Mouse (Mus musculus) cerebellum, adult 11-12 months (tissue): ENCODE results near the gene Arl5c.

Experiments used
- DNase-seq: peaks from one replicate; pipeline ENCODE4 v3.0.0; 2022

The Arl5c gene

GRCm38 (mm10) chr11:98018858-98019641 lies 23.1 kb upstream of the Arl5c start:
- DNase-seq: no peak

GRCm38 (mm10) chr11:98018222-98018621 lies 22.2 kb upstream of the Arl5c start:
- no peak for DNase-seq

DNA sequence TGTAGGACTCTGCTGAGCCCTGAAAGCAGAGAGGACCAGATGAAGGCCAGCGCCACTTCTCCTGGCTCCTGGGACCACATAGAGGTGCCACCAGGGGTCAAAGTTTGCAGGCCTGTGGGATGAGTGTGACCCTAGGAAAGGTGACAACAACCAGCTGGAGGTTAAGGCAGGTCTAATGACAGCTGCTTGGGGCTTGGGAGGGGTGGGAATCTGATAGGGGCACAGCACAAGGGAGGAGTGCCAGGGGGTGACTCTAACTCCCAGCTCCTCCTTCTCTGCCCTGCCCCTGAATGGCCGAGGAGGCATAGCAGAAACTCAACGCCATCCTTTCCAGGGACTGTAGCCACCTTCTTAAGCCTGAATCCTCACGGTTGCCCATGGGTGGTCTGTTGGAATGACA lies 20.8 kb upstream of the Arl5c start:
- no peak for DNase-seq

DNA sequence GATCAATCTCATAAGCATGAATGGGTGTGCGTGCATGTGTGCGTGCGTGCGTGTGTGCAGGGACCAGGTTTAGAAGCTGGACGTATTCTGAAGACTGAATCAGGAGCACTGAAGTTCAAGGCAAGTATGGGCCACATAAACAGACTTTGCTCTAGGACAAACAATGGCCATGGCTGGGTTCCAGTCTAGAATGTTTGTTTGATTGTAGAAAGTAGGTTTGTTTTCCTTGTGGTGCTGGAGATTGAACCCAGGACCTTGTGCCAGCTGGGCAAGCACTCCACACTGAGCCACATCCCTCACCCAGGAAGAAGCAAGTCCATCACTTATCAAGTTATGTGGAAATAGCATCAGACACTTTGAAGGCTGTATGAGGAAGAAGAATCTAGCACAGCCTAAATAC lies 20.2 kb upstream of the Arl5c start:
- no peak for DNase-seq

- DNase-seq: no peak
Observed at GRCm38 (mm10) chr11:98012831-98013230, 16.9 kb upstream of the Arl5c start.

- no peak for DNase-seq
Observed at GRCm38 (mm10) chr11:98011716-98012115, 15.7 kb upstream of the Arl5c start.

DNA sequence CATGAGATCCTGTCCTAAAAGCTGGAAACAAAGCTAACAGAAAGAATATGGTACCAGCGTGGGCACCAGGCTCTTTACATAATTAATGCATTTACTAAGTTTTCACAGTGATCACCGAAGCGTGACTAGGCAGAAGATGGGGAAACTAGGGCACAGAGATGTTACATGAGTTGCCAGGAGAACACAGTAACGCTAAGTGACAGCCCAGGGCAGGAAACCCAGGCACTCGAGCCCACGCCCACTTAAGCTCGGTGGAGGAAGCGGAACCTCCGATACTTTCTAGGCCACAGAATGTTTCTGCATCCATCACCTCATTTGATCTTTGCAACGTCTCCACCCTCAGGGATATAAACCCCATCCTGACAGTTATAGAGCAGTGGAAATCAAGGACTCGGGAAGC lies 12.1 kb upstream of the Arl5c start:
- DNase-seq: no peak

- no peak for DNase-seq
Observed at GRCm38 (mm10) chr11:98005686-98006085, 9.7 kb upstream of the Arl5c start.

GRCm38 (mm10) chr11:98005076-98005475 lies 9.1 kb upstream of the Arl5c start:
- no peak for DNase-seq

- no peak for DNase-seq
Observed at GRCm38 (mm10) chr11:98004161-98004560, 8.2 kb upstream of the Arl5c start.

GRCm38 (mm10) chr11:98003171-98003671 lies 7.2 kb upstream of the Arl5c start:
- no peak for DNase-seq

- DNase-seq: no peak
Observed at GRCm38 (mm10) chr11:98002627-98003026, 6.6 kb upstream of the Arl5c start.

DNA sequence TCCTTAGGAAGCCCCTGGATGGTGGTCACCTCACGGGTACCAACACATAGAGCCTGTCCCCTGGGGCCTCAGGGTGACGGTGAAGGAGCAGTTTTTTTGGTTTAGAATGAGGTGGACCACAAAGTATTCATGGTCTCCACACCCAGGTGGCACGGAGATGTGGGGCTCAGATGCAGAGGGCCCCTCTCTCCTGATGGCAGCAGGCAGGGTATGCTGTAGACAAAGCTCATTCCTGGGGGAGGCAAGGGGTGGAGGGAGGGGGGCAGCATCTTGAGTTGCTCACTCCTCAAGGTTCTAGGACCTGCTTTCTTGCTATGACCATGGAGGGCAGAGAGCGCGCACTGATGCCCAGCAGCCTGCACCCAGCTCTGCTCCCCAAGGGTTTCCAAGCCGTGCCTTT lies 6.0 kb upstream of the Arl5c start:
- no peak for DNase-seq

DNA sequence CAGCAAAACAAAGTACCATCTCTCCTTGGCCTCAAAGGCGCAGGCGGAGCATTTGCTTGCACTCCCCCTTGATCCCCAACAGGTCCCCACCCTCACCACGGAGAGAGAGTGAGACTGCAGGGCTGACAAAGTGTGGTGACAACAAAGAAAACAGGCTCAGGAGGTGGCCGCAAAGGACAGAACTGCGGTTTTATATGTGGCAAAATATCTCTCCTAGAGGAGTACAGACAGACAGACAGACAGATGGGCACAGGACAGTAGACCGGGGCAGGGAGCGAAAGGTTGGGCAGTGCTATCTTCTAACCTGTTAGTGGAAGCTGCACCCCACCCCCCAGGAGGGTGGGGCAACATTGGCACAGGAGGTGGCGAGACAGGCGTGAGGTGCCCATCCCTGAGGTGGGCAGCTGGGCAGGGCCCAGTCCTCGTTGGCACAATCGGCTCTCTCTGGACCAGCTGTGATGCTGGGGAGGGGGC lies 5.4 kb upstream of the Arl5c start:
- no peak for DNase-seq

DNA sequence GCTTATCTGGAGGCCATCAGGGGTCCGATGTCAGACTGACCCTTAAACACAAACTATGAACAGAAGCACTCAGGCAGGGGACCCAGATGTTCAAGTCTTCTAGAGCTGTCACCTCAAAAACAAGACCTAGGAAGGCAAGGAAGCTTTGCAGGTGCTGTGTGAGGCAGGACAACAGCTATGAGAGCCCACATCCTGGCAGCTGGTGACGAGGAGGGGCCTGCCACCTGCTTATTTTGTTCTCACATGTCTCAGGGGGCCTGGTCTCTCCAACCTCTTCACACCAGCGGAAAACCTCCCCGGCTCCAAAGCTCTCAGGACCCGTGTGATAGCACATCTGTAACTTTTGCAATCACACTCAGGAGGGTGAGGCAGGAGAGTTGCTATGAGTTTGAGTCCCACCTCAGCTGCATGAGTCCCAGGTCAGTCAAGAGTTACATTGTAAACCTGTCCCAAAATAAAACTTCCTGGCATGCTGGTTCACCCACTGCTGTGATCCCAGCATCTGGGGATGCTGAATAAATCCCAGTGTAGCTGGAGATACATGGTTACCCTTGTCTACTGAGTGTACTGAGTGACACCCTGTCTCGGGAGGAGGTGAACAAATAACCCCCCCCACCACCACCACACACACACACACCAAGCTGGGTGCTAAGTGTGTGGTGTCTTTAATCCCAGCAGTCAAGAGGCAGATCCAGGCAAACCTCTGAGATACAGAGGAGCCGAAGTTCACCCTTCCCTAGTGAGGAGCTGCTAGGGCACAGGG lies 4.6 kb upstream of the Arl5c start:
- DNase-seq: no peak

DNA sequence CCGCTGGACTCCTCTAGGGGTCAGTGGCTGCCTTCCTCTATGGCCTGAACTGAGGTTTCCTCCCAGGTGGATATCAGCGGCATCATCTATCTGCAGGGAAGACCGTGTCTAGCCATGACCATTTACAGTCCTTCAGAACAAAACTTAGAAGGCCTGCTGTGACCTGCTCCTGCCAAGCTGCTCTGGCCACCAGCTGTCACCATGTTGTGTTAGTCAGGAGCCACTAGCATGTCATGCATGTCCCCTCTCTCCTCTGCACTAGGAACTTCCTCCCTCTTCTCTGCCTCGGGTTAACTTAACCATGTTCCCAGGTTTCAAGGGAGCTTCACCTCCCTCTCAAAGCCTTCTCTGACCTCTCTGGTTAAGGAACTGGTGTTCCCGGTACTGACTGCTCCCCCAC lies 3.8 kb upstream of the Arl5c start:
- DNase-seq: no peak

- no peak for DNase-seq
Observed at GRCm38 (mm10) chr11:97998898-97999608, 3.1 kb upstream of the Arl5c start.

DNA sequence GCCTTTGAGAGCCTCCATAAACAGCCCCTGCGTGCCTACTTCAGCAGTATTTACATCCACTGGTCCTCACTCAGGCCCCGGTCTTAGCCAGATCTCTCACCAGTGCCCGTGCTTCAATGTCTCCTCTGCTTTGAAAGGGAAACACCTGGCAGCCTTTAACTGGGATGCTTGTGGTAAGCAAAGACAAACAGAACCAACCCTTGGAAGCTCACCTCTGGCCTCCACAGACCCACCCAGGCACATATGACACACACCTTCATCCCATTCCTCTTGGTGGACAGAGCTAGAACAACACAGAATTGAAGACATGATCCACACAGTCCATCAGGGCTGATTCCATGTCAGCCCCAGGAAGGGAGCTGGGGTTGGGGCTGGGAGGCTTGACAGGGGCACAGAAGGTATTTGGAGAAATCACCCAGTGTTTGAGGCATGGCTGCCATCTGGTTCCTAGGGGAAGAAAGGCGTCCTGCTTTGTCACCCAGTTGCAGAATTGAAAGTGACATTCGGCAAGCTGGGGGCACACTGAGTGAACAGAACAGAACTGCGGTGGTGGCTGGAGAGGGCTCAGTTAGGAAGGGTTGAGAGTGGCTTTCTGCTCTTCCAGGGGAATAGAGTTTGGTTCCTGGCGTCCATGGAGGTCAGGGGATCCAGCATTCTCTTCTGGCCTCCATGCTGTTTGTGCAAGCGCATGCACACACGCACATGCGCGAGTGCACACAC lies 2.3 kb upstream of the Arl5c start:
- DNase-seq: no peak

GRCm38 (mm10) chr11:97997387-97997960 lies 1.5 kb upstream of the Arl5c start:
- DNase-seq: no peak

DNA sequence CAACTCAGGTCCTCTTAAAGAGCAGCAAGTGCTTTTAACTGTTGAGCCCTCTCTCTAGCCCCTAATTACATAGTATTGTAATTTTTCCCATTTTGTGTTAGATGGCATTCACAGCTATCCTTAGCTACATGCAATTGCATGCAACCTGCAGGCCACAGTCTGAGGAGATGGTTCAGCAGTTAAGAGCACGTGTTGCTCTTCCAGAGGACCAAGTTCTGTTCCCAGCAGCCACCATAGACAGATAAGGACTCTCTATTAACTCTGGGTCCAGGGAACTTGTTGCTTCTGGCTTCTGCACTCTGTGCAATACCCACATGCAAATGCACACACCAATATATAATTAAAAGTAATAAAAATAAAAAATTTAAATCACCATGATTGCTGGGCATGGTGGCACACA lies 710 bp upstream of the Arl5c start:
- no peak for DNase-seq

GRCm38 (mm10) chr11:97994539-97995100 lies 1.4 kb downstream of the Arl5c start:
- DNase-seq: peak; percentile 65

- DNase-seq: peak; percentile 86
Observed at GRCm38 (mm10) chr11:97988530-97989096, 7.4 kb downstream of the Arl5c start.
